Mouse (Mus musculus) forebrain, embryonic 16.5 days (tissue): Measurements from ENCODE around the gene Arhgap9. TPM values are rescaled to one million over a fixed set of nuclear protein-coding genes. Genes with fewer than 3 reads are reported as not detected.

Source experiments
- ATAC-seq: fragments of 200-750 bp; cut with Nextera tagmentation; 2 replicates; pipeline ENCODE4 v1.8.0; 2017; ENCODE audit warnings: mild to moderate bottlenecking, moderate library complexity
- H3K27ac ChIP-seq: fragments of 300-500 bp; sonication (generic); 2 replicates; pipeline ENCODE4 v1.5.1; 2014; ENCODE audit warnings: low read length, control low read depth
- H3K27me3 ChIP-seq: fragments of 300-500 bp; sonication (generic); replicated peaks from 2 replicates; pipeline ENCODE4 v1.6.1; 2014; ENCODE audit warnings: low read length; ENCODE audit not compliant: control insufficient read depth, insufficient read depth
- H3K36me3 ChIP-seq: fragments of 300-500 bp; sonication (generic); 2 replicates; pipeline ENCODE4 v1.6.1; 2014; ENCODE audit not compliant: control insufficient read depth, insufficient read depth
- H3K4me1 ChIP-seq: fragments of 300-500 bp; sonication (generic); replicated peaks from 2 replicates; pipeline ENCODE4 v1.6.1; 2014; ENCODE audit warnings: low read length; ENCODE audit not compliant: control insufficient read depth, insufficient read depth
- H3K4me2 ChIP-seq: fragments of 300-500 bp; sonication (generic); 2 replicates; pipeline ENCODE4 v1.6.1; 2014; ENCODE audit warnings: mild to moderate bottlenecking, low read length, control low read depth
- H3K4me3 ChIP-seq: fragments of 300-500 bp; sonication (generic); replicated peaks from 2 replicates; pipeline ENCODE4 v1.5.1; 2014; ENCODE audit warnings: mild to moderate bottlenecking, low read length, control low read depth
- H3K9ac ChIP-seq: fragments of 300-500 bp; sonication (generic); replicated peaks from 2 replicates; pipeline ENCODE4 v1.6.1; 2014; ENCODE audit warnings: low read depth, low read length, control low read depth
- H3K9me3 ChIP-seq: fragments of 300-500 bp; sonication (generic); 2 replicates; pipeline ENCODE4 v1.6.1; 2016; ENCODE audit warnings: low read length; ENCODE audit not compliant: control insufficient read depth
- WGBS: fragments of 180-500 bp; shearing (Covaris S2); extraction: QIAGEN DNeasy Blood & Tissue Kit; methylation state at CpG from one replicate; pipeline ENCODE4 v1.1.7; 2014; 5-methylcytosine and 5-hydroxymethylcytosine counted together
- polyA plus RNA-seq: library from polyadenylated mRNA; unstranded; fragments of >200 nt; fragmentation: Nextera tagmentation; extraction: Ambion mirVana; gene quantifications from 2 replicates; pipeline ENCODE4 v1.2.1, GENCODE M21; 2015

The Arhgap9 gene
- polyA plus RNA-seq, 1 experiment from 2014 or later: 0.49 TPM

DNA sequence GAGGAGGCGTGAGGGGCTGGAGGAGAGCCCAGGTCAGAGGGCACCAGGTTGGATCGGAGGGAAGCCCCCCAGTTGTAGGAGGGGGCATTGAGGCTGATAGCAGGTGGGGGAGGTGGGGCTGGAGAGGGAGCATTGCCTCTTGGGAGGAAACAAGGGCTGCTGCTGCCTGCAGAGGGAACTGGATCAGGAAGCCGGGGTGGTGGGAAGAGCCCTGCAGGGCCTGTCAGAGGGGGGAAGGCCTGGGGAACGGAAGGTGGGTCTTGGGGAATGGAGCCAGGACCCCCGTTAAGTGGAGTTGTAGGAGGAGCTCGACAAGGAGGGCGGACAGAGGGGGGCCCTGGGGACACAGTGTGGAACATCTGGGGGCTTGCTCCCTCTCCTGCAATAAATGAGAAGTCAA is 35.6 kb upstream of the Arhgap9 start:
- peak overlapping the region; percentile 13 for H3K9ac ChIP-seq
- no peak overlapping the region; the same call in 1 of the 2 replicates for H3K27ac ChIP-seq
- no peak overlapping the region for H3K4me3 ChIP-seq
- no peaks in the 10 kb centered on the region for H3K27me3 ChIP-seq
- peaks cover 26% of the 10 kb centered on the region for H3K36me3 ChIP-seq
- ATAC-seq: no peak
- H3K4me1 ChIP-seq: peaks cover 36% of the 10 kb centered on the region
- H3K9me3 ChIP-seq: no peaks in the 10 kb centered on the region
- 71% methylated on average over 7 of the region's 7 CpGs for WGBS
- H3K4me2 ChIP-seq: no peak overlapping the region

DNA sequence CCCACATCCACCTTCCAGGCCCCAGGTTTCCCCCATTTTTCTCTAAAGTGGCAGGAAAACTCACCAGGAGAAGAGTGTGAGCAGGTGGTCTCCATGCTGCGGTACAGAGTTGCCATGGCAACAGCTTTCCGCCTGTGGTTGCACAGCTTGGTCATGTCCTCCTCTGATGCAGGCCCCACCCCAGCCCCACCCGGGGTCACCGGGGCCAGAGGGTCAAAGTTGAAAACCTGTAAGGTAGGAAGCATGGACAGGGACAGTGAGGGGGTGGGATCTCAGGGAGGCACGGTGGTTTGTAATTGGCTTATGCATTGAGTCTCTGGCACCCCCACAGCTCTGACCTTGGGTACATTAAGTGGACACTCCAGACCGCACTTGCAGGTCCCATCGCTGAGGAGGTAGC is 35.0 kb upstream of the Arhgap9 start:
- Histone ChIP-seq H3K27ac (no peak overlapping the region; the same call in 1 of the 2 replicates), H3K4me2 (peak overlapping the region; percentile 72), H3K27me3 (no peaks in the 10 kb centered on the region), H3K9me3 (no peaks in the 10 kb centered on the region), H3K4me3 (no peak overlapping the region; the same call in 1 of the 2 replicates), H3K4me1 (peaks cover 42% of the 10 kb centered on the region), H3K36me3 (peaks cover 21% of the 10 kb centered on the region), H3K9ac (peak overlapping the region; percentile 13)
- WGBS: 57% methylated on average over 7 of the region's 7 CpGs
- ATAC-seq: no peak

DNA sequence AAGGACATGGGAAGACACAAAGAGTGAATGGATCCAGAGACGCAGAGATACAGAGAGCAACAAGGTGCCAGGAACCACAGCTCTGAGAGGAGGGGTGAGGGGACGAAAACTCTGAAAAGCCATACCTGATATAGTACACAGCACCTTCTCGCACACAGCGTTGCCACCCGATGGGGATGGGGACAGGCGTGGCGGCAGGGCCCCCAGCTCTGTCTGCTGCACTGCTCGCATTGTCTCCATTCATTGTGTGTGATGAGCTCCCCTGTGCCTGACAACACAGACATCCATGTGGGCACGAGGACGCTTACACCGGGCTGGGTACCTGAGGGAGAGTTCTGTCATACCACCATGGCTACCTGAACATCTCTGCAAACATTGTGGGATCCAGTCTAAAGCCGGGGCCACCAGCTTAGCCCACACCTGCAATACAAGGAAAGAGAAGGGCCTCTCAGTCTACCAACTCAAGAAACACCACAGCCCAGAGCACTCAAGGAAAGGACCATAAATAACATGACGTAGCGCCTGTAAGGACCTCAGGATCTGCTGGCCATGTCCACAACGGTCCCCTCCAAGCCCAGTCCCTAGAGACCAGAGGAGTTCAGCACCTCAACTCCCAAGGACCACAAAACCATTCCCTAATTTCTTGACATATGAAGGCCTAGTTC is 34.4 kb upstream of the Arhgap9 start:
- H3K27ac ChIP-seq: peak overlapping the region; percentile 97
- H3K27me3 ChIP-seq: no peaks in the 10 kb centered on the region
- H3K9ac ChIP-seq: peak overlapping the region; percentile 85
- H3K4me3 ChIP-seq: peak overlapping the region; percentile 61
- H3K9me3 ChIP-seq: no peaks in the 10 kb centered on the region
- ATAC-seq: no peak
- 71% methylated on average over 15 of the region's 15 CpGs for WGBS
- H3K4me2 ChIP-seq: peak overlapping the region; percentile 72
- peaks cover 48% of the 10 kb centered on the region for H3K4me1 ChIP-seq
- peaks cover 15% of the 10 kb centered on the region for H3K36me3 ChIP-seq

DNA sequence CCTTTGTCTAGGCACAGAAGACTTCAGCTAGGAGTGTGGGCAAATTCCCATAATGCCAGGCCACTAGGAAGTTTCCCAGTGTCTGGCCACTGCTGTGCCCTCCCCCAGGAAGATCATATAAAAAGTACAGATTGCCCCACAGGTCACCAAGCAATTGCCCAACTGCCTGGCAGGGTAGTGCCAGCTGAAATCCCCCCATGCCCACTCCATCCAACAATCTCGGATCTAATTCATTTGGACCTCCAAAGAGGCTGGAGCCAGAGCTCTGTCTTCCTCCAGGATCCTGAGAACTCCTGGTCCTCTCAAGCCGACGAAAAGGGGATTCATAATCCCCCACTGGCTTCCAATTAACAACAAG is 33.8 kb upstream of the Arhgap9 start:
- WGBS: 1% methylated on average over 3 of the region's 3 CpGs
- Histone ChIP-seq H3K4me3 (peak overlapping the region; percentile 61), H3K9ac (peak overlapping the region; percentile 85), H3K9me3 (no peaks in the 10 kb centered on the region), H3K4me2 (peak overlapping the region; percentile 72), H3K27ac (peak overlapping the region; percentile 97), H3K27me3 (no peaks in the 10 kb centered on the region), H3K36me3 (peaks cover 11% of the 10 kb centered on the region), H3K4me1 (peaks cover 50% of the 10 kb centered on the region)
- no peak for ATAC-seq

DNA sequence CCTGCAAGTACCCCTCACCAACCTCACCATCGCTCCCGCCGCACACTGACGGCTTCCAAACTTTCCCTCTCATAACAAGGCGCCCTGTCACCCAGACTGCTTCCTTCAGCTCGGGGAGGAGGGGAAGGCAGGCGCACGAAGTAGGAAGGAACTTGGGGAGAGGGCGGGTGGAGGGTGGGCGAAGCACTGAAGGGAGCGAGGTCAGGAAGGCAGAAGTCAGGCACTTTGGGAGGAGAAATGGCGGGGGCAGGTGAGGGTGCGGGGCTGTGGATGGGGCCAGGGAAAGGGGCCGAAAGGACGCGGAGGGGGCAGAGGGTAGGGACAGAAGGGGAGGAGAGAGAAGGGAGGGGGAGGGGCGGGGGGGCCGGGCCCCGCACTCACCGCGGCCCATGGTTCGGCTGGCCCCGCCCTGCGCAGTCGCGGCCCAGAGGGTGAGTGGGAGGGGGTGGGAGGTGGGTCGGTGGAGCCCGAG is 33.4 kb upstream of the Arhgap9 start:
- peak overlapping the region; percentile 97 for H3K27ac ChIP-seq
- peak; percentile 14 for ATAC-seq
- H3K4me2 ChIP-seq: peak overlapping the region; percentile 72
- no peaks in the 10 kb centered on the region for H3K9me3 ChIP-seq
- peaks cover 50% of the 10 kb centered on the region for H3K4me1 ChIP-seq
- WGBS: under 1% methylated on average over 24 of the region's 28 CpGs
- H3K4me3 ChIP-seq: peak overlapping the region; percentile 61
- H3K36me3 ChIP-seq: peaks cover 6% of the 10 kb centered on the region
- no peaks in the 10 kb centered on the region for H3K27me3 ChIP-seq
- peak overlapping the region; percentile 85 for H3K9ac ChIP-seq

DNA sequence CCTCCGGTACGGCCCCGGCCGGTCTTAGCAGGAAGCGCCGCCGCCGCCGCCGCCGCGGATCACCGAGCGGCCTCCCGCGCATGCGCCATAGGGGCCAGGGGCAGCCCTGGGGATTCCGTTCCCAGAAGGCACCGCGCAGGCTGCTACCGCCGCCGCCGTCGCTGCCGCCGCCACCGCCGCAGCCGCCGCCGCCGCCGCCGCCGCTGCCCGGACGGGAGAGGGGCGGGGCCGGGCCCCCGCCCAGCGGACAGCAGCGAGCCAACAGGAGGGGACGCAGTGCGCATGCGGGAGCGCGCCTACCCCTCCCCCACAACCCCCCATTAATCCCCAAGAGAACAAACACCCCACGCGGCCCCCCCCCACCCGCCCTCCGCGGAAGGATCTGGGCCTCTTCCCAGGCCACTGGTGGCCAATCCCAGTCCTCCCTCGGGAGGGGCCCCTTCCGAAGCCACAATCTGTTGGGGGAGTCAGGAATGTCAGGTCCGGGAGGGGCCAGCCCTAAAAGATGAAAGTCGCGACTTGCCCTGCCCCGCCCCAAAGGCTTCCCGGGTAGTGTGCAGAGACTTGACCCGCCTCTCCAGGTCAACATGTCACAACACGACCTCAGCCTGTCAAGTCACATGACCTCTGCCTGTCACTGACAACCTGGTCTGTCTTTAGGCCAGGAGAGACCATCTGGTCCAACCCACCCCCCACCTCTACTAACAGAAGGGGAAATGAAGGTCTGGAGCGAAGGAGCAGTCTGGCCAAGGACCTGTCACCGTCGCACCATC is 32.8 kb upstream of the Arhgap9 start, which contains the start of gene Mbd6:
TSS of gene Mbd6 (minus strand) at position 219 of the 773 bp plus-strand sequence.
- peaks cover 50% of the 10 kb centered on the region for H3K4me1 ChIP-seq
- H3K4me3 ChIP-seq: peak within 1 kb of the TSS; percentile 61
- peak within 1 kb of the TSS; percentile 85 for H3K9ac ChIP-seq
- peak within 1 kb of the TSS; percentile 72 for H3K4me2 ChIP-seq
- peak; percentile 22 for ATAC-seq
- peaks cover under 1% of the 10 kb centered on the region; the same call in 1 of the 2 replicates for H3K36me3 ChIP-seq
- WGBS: 0% methylated on average over 50 of the region's 65 CpGs
- H3K27me3 ChIP-seq: no peaks in the 10 kb centered on the region
- H3K27ac ChIP-seq: peak within 1 kb of the TSS; percentile 97
- no peaks in the 10 kb centered on the region for H3K9me3 ChIP-seq

DNA sequence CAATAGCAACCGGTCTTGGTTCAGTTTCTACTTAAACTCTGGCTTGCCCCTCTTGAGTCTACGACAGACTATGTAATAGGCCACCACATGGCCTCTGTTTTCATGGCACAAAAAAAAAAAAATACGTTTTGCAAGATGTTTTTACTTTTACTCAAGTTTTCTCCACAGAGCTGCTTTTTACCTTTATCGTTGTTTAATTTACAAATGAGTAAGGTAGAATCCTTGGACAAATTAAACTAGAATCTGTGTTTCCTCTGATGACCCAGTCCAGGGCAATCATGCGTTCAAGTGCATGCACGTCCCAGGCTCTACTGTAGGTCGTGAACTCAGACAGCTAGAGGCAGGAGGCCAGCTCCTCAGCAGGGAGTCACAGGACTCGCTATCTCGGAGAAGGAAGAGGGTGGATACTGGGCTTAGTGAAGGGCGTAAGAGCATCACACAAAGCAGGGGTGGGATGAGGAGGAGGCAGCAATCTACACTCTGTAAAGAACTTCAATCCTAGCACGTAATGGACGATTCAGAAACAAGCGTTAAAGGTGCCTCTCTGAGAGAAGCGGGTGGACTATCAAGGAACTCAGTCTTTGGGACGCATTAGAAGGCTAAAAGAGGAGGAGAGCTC is 32.1 kb upstream of the Arhgap9 start:
- Histone ChIP-seq H3K9me3 (no peaks in the 10 kb centered on the region), H3K27me3 (no peaks in the 10 kb centered on the region), H3K27ac (peak overlapping the region; percentile 97), H3K9ac (peak overlapping the region; percentile 85), H3K4me2 (peak overlapping the region; percentile 72), H3K36me3 (peaks cover 2% of the 10 kb centered on the region; the same call in 1 of the 2 replicates), H3K4me3 (peak overlapping the region; percentile 61), H3K4me1 (peaks cover 50% of the 10 kb centered on the region)
- under 1% methylated on average over 15 of the region's 15 CpGs for WGBS
- ATAC-seq: 0 out of 2 replicates have a peak, but pooled peaks have one; percentile 2

DNA sequence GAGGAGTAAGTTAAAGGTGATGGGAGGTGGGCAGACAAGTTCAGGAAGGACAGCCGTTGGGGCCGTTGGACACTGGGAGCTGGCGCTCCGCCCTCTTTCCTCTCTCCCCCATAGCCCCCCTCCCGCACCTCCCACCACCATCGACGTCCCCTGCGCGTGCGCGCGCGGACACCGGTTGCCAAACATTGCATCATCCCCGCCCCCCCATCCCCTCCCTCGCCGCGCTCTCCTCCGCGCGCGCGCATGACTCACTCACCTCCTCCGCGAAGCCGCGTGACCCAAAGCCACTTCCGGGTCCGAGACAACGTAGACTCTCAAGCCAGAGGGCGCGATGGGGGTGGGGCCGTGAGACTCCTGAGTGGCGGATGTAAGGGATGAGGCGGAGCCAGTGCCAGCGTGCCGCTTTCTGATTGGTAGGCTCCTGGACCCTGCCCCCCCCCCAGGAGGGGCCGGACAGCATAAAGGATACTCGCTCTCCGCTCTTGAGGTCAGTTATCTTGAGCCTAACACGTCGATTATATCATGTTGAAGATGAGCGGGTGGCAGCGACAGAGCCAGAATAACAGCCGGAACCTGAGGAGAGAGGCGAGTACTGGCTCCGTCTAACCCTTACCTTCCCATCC is 31.3 kb upstream of the Arhgap9 start:
- H3K4me2 ChIP-seq: peak overlapping the region; percentile 72
- H3K27me3 ChIP-seq: no peaks in the 10 kb centered on the region
- H3K4me3 ChIP-seq: peak overlapping the region; percentile 61
- peaks cover 5% of the 10 kb centered on the region; the same call in 1 of the 2 replicates for H3K36me3 ChIP-seq
- H3K4me1 ChIP-seq: peaks cover 50% of the 10 kb centered on the region
- peak overlapping the region; percentile 97 for H3K27ac ChIP-seq
- no peaks in the 10 kb centered on the region for H3K9me3 ChIP-seq
- WGBS: under 1% methylated on average over 43 of the region's 47 CpGs
- peak; percentile 89 for ATAC-seq
- H3K9ac ChIP-seq: peak overlapping the region; percentile 63
